Mouse (Mus musculus) G1E-ER4 (cell line): Measurements from ENCODE around the gene Mtor. TPM values are rescaled to one million over a fixed set of nuclear protein-coding genes. Genes with fewer than 3 reads are reported as not detected.

ENCODE experiments used
- GATA1 ChIP-seq: IDR thresholded peaks from one replicate; pipeline ENCODE4 v1.8.0; 2012; ENCODE audit warnings: low read length, inconsistent platforms
- polyA plus RNA-seq: library from polyadenylated mRNA; stranded (reverse); fragments of >175 nt; gene quantifications from 2 replicates; pipeline ENCODE4 v1.2.3, GENCODE M21; 2012

Mtor gene
- polyA plus RNA-seq, 1 experiment, result 11.7 TPM

GRCm38 (mm10) chr4:148433336-148433735, 15.1 kb upstream of the Mtor start:
- TF ChIP-seq GATA1, result no peak

- no peak for TF ChIP-seq GATA1
These were observed 14.6 kb upstream of the Mtor start for GRCm38 (mm10) chr4:148433813-148434212.

GRCm38 (mm10) chr4:148434554-148434953, 13.9 kb upstream of the Mtor start:
- no peak for TF ChIP-seq GATA1

GRCm38 (mm10) chr4:148435106-148435505, 13.3 kb upstream of the Mtor start:
- TF ChIP-seq GATA1, result no peak

- TF ChIP-seq GATA1, result no peak
These were observed 12.6 kb upstream of the Mtor start for GRCm38 (mm10) chr4:148435657-148436330.

GRCm38 (mm10) chr4:148441931-148442330, 6.5 kb upstream of the Mtor start:
- no peak for TF ChIP-seq GATA1

GRCm38 (mm10) chr4:148442598-148442997, 5.8 kb upstream of the Mtor start:
- TF ChIP-seq GATA1, result no peak

- no peak for TF ChIP-seq GATA1
These were observed 4.0 kb upstream of the Mtor start, which contains the start of gene Ubiad1 for GRCm38 (mm10) chr4:148444250-148444967. Gene Ubiad1, minus strand, starts transcription at chr4:148444771.

- TF ChIP-seq GATA1, result no peak
These were observed 438 bp downstream of the Mtor start for GRCm38 (mm10) chr4:148448853-148449245.

- TF ChIP-seq GATA1, result no peak
These were observed 5.3 kb downstream of the Mtor start for GRCm38 (mm10) chr4:148453707-148454106.

- no peak for TF ChIP-seq GATA1
These were observed 7.1 kb downstream of the Mtor start for GRCm38 (mm10) chr4:148455477-148456025.

GRCm38 (mm10) chr4:148460656-148461284, 12.4 kb downstream of the Mtor start:
- no peak for TF ChIP-seq GATA1

GRCm38 (mm10) chr4:148461772-148462171, 13.4 kb downstream of the Mtor start:
- TF ChIP-seq GATA1, result no peak

GRCm38 (mm10) chr4:148462717-148463116, 14.3 kb downstream of the Mtor start:
- no peak for TF ChIP-seq GATA1

- TF ChIP-seq GATA1, result no peak
These were observed 15.0 kb downstream of the Mtor start for GRCm38 (mm10) chr4:148463208-148463960.

- TF ChIP-seq GATA1, result no peak
These were observed 15.9 kb downstream of the Mtor start for GRCm38 (mm10) chr4:148464301-148464700.

- no peak for TF ChIP-seq GATA1
These were observed 16.5 kb downstream of the Mtor start for GRCm38 (mm10) chr4:148464869-148465268.
